Mouse (Mus musculus) stomach, embryonic 16.5 days (tissue): ENCODE data around the gene Myh11. TPM values are rescaled to one million over a fixed set of nuclear protein-coding genes. Genes with fewer than 3 reads are reported as not detected.
"Not testable (repeated sequence)": the region's sequence is repeated elsewhere in the genome, so short reads cannot be mapped to it uniquely, and the experiment has no call there.

Source experiments
- ATAC-seq: fragments of 200-750 bp; cut with Nextera tagmentation; 2 replicates; pipeline ENCODE4 v1.8.0; 2017; ENCODE audit warnings: moderate number of reproducible peaks, moderate TSS enrichment; ENCODE audit not compliant: insufficient read depth, low FRiP score
- H3K27ac ChIP-seq: fragments of 300-500 bp; sonication (generic); 2 replicates; pipeline ENCODE4 v1.5.1; 2014; ENCODE audit warnings: low read length
- H3K27me3 ChIP-seq: fragments of 300-500 bp; sonication (generic); 2 replicates; pipeline ENCODE4 v1.6.1; 2014; ENCODE audit warnings: low read length, control low read depth, mixed read lengths; ENCODE audit not compliant: control insufficient read depth, insufficient read depth
- H3K36me3 ChIP-seq: fragments of 300-500 bp; sonication (generic); 2 replicates; pipeline ENCODE4 v1.6.1; 2014; ENCODE audit warnings: low read length; ENCODE audit not compliant: control insufficient read depth, insufficient read depth
- H3K4me1 ChIP-seq: fragments of 300-500 bp; sonication (generic); 2 replicates; pipeline ENCODE4 v1.6.1; 2014; ENCODE audit warnings: low read length, control low read depth, mixed read lengths; ENCODE audit not compliant: control insufficient read depth, insufficient read depth
- H3K4me2 ChIP-seq: fragments of 300-500 bp; sonication (generic); 2 replicates; pipeline ENCODE4 v1.6.1; 2014; ENCODE audit warnings: low read depth, low read length, mixed read lengths
- H3K4me3 ChIP-seq: fragments of 300-500 bp; sonication (generic); replicated peaks from 2 replicates; pipeline ENCODE4 v1.5.1; 2014; ENCODE audit warnings: mild to moderate bottlenecking, low read length
- H3K9ac ChIP-seq: fragments of 300-500 bp; sonication (generic); 2 replicates; pipeline ENCODE4 v1.6.1; 2014; ENCODE audit warnings: low read length
- H3K9me3 ChIP-seq: fragments of 300-500 bp; sonication (generic); replicated peaks from 2 replicates; pipeline ENCODE4 v1.6.1; 2016; ENCODE audit warnings: low read length, control low read depth; ENCODE audit not compliant: control insufficient read depth
- WGBS: fragments of 180-500 bp; shearing (Covaris S2); extraction: QIAGEN DNeasy Blood & Tissue Kit; methylation state at CpG from one replicate; pipeline ENCODE4 v1.1.7; 2014; 5-methylcytosine and 5-hydroxymethylcytosine counted together
- polyA plus RNA-seq: library from polyadenylated mRNA; unstranded; fragments of >200 nt; fragmentation: Nextera tagmentation; extraction: Ambion mirVana; gene quantifications from 2 replicates; pipeline ENCODE4 v1.2.1, GENCODE M21; 2015

The Myh11 gene
- polyA plus RNA-seq, 1 experiment from 2014 or later: 294 TPM

- H3K9ac ChIP-seq: peak overlapping the region; percentile 89
- peak overlapping the region; percentile 43; the same call in 1 of the 2 replicates for H3K27ac ChIP-seq
- WGBS: 2% methylated on average over 10 of the region's 10 CpGs
- H3K27me3 ChIP-seq: no peaks in the 10 kb centered on the region
- peak overlapping the region; percentile 71 for H3K4me2 ChIP-seq
- no peak for ATAC-seq
- no peaks in the 10 kb centered on the region for H3K36me3 ChIP-seq
- peaks cover 8% of the 10 kb centered on the region for H3K4me1 ChIP-seq
- H3K9me3 ChIP-seq: no peaks in the 10 kb centered on the region
- peak overlapping the region; percentile 72 for H3K4me3 ChIP-seq
Observed at GRCm38 (mm10) chr16:14163731-14164130, 127.4 kb downstream of the Myh11 start.

- H3K9me3 ChIP-seq: no peaks in the 10 kb centered on the region
- H3K4me3 ChIP-seq: peak within 1 kb of the TSS; percentile 72
- peak within 1 kb of the TSS; percentile 90 for H3K27ac ChIP-seq
- peaks cover 15% of the 10 kb centered on the region for H3K4me1 ChIP-seq
- H3K9ac ChIP-seq: peak within 1 kb of the TSS; percentile 89
- H3K4me2 ChIP-seq: peak within 1 kb of the TSS; percentile 71
- H3K36me3 ChIP-seq: no peaks in the 10 kb centered on the region
- no peaks in the 10 kb centered on the region for H3K27me3 ChIP-seq
- 0% methylated on average over 43 of the region's 43 CpGs for WGBS
- peak; percentile 90 for ATAC-seq
Observed at GRCm38 (mm10) chr16:14162988-14163416, 128.2 kb downstream of the Myh11 start, which contains the start of the genes Nde1 and Marf1. Gene Nde1, plus strand, starts transcription at chr16:14163275. Gene Marf1, minus strand, starts transcription at chr16:14163351.

GRCm38 (mm10) chr16:14160941-14161340, 130.2 kb downstream of the Myh11 start:
- no peak for ATAC-seq
- no peak overlapping the region for H3K4me3 ChIP-seq
- no peaks in the 10 kb centered on the region for H3K27me3 ChIP-seq
- H3K4me1 ChIP-seq: peaks cover 21% of the 10 kb centered on the region
- no peaks in the 10 kb centered on the region for H3K36me3 ChIP-seq
- no peak overlapping the region for H3K4me2 ChIP-seq
- H3K9ac ChIP-seq: no peak overlapping the region
- H3K9me3 ChIP-seq: no peaks in the 10 kb centered on the region
- WGBS: 100% methylated on average over 1 of the region's 1 CpGs
- H3K27ac ChIP-seq: no peak overlapping the region

GRCm38 (mm10) chr16:14159746-14160131, 131.4 kb downstream of the Myh11 start:
- Histone ChIP-seq H3K4me2 (peak overlapping the region; percentile 66), H3K27me3 (no peaks in the 10 kb centered on the region), H3K9ac (peak overlapping the region; percentile 79), H3K9me3 (no peaks in the 10 kb centered on the region), H3K4me1 (peaks cover 21% of the 10 kb centered on the region), H3K4me3 (peak overlapping the region; percentile 64), H3K27ac (peak overlapping the region; percentile 98), H3K36me3 (no peaks in the 10 kb centered on the region)
- peak; percentile 8; the same call in 1 of the 2 replicates for ATAC-seq
- under 1% methylated on average over 10 of the region's 10 CpGs for WGBS

- Histone ChIP-seq H3K4me1 (peaks cover 17% of the 10 kb centered on the region), H3K9me3 (no peaks in the 10 kb centered on the region), H3K9ac (peak overlapping the region; percentile 86), H3K27ac (peak overlapping the region; percentile 98), H3K27me3 (no peaks in the 10 kb centered on the region), H3K36me3 (no peaks in the 10 kb centered on the region), H3K4me2 (peak overlapping the region; percentile 86), H3K4me3 (peak overlapping the region; percentile 64)
- under 1% methylated on average over 58 of the region's 58 CpGs for WGBS
- peak; percentile 97 for ATAC-seq
Observed at GRCm38 (mm10) chr16:14158936-14159745, 132.0 kb downstream of the Myh11 start.

- Histone ChIP-seq H3K27ac (peak overlapping the region; percentile 75), H3K4me1 (peaks cover 13% of the 10 kb centered on the region), H3K27me3 (no peaks in the 10 kb centered on the region), H3K4me2 (peak overlapping the region; percentile 86), H3K4me3 (peak overlapping the region; percentile 64), H3K36me3 (no peaks in the 10 kb centered on the region), H3K9me3 (no peaks in the 10 kb centered on the region), H3K9ac (peak overlapping the region; percentile 86)
- no peak for ATAC-seq
- 7% methylated on average over 7 of the region's 7 CpGs for WGBS
Observed at GRCm38 (mm10) chr16:14158536-14158935, 132.6 kb downstream of the Myh11 start.

GRCm38 (mm10) chr16:14156312-14156711, 134.9 kb downstream of the Myh11 start:
- no peaks in the 10 kb centered on the region for H3K9me3 ChIP-seq
- 85% methylated on average over 5 of the region's 6 CpGs for WGBS
- H3K36me3 ChIP-seq: 0 out of 2 replicates have a peak, but pooled peaks cover 3% of the 10 kb centered on the region
- no peak overlapping the region for H3K4me2 ChIP-seq
- ATAC-seq: no peak
- H3K4me3 ChIP-seq: no peak overlapping the region
- H3K27me3 ChIP-seq: no peaks in the 10 kb centered on the region
- H3K27ac ChIP-seq: no peak overlapping the region
- H3K4me1 ChIP-seq: peaks cover 13% of the 10 kb centered on the region
- H3K9ac ChIP-seq: no peak overlapping the region

- peaks cover 13% of the 10 kb centered on the region for H3K4me1 ChIP-seq
- not testable (repeated sequence) for H3K4me3 ChIP-seq, H3K9me3 ChIP-seq, H3K27me3 ChIP-seq, H3K27ac ChIP-seq, ATAC-seq, H3K36me3 ChIP-seq, H3K9ac ChIP-seq, H3K4me2 ChIP-seq
- WGBS: 77% methylated on average over 1 of the region's 2 CpGs
Observed at GRCm38 (mm10) chr16:14155638-14156037, 135.5 kb downstream of the Myh11 start.

- no peak overlapping the region for H3K9ac ChIP-seq
- no peak overlapping the region for H3K4me3 ChIP-seq
- H3K36me3 ChIP-seq: peaks cover 8% of the 10 kb centered on the region; the same call in 1 of the 2 replicates
- no peak overlapping the region for H3K27ac ChIP-seq
- no peaks in the 10 kb centered on the region for H3K27me3 ChIP-seq
- 91% methylated on average over 4 of the region's 4 CpGs for WGBS
- no peaks in the 10 kb centered on the region for H3K9me3 ChIP-seq
- no peak for ATAC-seq
- H3K4me2 ChIP-seq: no peak overlapping the region
- H3K4me1 ChIP-seq: no peaks in the 10 kb centered on the region
Observed at GRCm38 (mm10) chr16:14151718-14152117, 139.5 kb downstream of the Myh11 start.
